Mouse (Mus musculus): ENCODE data around the gene Map7d1. TPM values are rescaled to one million over a fixed set of nuclear protein-coding genes. Genes with fewer than 3 reads are reported as not detected.
A peak's percentile ranks its signal among the peaks of the same experiment; 100 is the strongest.

The Map7d1 gene
- total RNA-seq, 2 experiments from 2014 or later = 245 to 249 TPM

DNA sequence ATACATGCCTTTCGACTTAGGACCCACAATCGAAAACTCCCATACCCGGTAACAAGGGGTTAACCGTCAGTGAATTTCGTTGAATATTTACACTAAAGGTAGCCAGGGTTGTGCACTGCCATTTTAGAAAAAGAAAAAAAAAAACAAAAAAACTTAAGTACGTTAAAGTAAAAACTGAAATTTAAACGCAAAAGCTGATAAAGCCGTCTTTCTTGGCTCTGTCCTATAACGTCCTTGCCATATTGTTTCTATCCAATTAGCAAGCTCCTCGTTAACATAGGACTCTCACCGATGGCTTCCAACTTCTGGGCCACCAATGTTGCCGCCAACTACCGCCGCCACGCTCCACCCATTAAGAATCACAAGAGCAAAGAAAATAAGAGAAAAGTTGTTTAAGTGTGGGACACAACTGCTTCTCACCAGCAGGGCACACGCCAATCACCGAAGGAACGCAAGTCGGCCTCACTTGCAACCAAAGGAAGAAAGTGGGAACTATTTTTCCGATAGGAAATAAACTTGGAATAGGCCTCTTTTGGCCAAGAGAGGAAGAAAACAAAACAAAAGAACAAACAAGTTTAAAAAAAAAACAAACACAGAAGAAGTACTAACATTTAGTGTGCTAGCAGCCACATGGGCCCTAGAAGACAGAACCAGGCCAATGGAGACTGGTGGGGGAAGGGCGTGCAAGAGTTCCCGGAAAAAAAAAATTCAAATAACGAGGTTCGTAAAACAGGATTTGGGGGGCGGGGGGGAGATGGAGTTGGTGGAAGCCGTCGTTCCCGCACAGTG, 54.4 kb downstream of the Map7d1 start:
- DNase-seq = peak; percentile 14 to 23

DNA sequence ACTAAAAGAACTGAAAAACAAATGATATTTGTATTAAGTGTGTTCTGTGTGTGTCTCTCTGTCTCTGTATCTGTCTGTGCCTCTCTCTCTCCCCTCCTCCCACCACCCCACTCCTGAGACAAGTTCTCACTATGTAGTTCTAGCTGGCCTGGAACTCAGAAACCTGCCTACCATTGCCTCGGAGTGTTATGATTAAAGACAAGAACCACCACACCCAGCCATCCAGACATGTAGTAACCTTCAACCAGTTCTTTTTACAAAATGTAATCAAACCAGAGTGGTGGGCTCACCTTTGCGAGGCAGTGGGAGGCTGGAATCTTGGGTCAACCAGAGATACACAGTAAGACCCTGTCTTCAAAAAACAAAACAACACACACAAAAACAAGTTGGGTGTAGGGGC, 55.5 kb downstream of the Map7d1 start:
- DNase-seq = no peak

DNA sequence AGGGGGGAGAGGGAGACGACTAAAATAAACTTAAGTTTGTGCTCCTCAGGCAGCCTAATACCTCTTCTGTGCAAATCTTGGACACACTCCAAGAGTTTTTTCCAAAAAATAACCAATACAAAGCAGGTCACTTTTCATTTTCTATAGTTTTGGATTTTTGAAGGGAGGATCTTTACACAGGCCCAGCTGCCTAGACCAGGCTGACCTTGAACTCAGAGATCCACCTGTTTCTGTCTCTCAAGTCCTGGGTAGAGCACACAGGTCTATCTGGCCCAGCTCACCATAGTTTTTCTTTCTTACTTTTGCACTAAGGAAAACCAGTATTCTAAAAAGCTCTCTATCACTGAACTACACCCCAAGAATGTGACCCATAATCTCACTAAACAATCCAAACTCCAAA, 56.1 kb downstream of the Map7d1 start:
- no peak for DNase-seq

DNA sequence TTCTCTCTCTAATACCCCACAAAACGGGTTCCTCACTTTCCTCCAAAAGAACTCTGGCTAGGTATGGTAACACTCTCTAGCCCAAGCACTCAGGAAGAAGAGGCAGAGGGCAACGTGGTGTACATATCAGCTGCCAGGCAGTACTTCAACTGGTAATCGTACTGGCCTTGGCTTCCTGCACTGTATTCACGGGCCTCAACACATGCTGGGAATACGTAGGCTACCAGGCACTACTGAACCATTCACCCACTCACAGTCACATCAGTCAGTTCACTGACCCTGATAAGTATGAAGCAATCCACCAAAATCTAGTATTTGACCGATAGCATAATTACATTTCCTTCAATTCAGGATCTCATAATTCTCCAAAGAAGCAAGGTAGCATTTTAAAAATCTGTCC, 56.6 kb downstream of the Map7d1 start:
- no peak for DNase-seq

DNA sequence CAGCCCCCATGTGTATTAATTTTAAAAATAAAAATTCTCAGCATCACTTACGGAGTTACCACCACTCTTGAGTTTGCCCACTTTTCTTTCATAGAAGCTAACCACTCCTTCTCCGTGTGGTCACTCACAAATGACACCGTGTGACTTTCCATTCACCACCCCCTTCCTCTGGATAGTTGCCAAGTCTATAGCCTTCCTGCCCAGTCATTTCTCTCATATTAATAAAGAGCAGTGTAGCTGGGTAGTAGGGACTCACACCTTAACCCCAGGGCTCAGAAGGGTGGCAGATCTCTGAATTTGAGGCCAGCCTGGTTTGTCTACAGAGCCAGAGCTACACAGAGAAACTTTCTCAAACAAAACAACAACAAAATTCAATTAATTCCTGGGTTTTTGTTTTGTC, 58.7 kb downstream of the Map7d1 start:
- no peak for DNase-seq

DNA sequence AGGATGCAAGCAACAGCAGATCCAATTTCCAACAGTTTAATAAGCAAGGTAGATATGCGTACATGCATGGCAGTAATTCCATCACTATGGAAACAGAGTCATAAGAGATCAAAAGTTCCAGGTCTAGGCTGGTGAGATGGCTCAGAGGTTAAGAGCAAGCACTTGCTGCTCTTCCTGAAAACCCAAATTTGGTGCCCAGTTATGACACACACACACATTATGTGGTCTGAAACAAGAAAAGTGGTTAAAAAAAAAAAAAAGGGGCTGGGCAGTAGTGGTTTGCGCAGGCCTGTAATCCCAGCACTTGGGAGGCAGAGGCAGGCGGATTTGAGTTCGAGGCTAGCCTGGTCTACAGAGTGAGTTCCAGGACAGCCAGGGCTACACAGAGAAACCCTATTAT, 61.2 kb downstream of the Map7d1 start:
- no peak for DNase-seq

DNA sequence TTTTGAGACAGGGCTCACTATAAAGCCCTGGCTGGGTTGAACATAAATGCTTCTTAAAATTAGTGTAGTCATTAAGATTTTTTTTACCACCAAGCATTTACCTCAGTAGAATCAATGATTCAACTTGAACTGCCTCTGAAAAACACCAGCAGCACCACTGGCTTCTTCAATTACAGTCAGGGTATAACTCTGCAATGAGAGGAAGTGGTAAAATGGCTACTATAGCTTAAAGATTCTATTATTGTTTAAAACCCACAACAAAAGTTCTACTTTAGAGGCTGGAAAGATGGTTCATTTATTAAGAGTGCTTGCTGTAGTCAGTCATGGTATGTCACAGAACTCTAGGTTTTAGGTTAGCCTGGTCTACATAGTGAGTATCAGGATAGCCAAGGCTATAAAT, 61.9 kb downstream of the Map7d1 start:
- no peak for DNase-seq

DNA sequence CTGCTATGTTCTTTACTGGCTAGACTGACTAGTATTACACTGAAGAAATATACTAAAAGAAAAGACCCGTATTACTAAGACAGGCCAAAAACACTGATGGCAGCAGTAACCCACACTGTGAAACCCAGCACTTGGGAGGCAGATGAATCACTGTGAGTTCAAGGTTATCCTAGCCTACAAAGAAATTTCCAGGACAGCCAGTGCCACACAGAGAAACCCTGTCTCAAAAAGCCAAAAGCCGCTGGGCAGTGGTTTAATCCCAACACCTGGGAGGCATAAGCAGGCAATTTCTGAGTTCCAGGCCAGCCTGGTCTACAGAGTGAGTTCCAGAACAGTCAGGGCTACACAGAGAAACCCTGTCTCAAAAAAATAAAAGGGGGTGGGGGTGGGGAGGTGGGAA, 65.5 kb downstream of the Map7d1 start:
- DNase-seq = no peak

DNA sequence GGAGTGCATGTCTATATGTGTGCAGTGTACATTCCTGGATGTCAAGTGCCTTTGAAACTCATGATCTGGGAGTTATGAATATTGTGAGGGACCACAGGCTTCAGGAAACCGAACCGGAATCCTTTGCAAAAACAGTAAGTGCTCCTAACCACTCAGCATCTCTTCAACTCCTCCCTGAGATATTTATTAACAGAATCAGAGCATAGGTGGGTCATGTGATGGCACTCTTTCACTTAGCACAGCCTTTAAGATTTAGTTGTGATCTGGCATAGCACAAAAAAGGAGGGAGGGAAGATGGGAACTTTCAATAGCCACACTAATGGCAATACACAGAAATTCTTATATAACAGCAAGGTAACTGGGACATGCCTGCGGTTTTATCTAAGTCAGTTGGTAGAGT, 69.0 kb downstream of the Map7d1 start:
- no peak for DNase-seq

DNA sequence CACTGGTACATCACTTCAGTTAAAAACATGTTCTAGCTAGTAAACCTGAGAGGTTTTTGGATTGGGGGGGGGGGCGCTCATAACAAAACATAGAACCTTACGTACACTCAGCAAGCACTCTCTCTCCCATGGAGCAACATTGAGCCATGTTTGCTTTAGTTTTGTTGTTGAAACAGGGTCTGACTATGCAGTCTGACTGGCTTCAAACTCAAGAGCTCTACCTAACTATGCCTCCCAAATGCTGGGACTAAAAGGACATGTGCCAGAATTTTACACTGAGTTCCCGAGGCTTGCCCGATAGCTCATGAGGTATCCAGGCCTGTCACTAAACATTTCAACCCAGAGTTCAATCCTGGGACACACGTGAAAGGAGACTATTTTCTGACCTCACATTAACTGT, 73.1 kb downstream of the Map7d1 start:
- no peak for DNase-seq

Other genes starting within 250 kb of the Map7d1 start
- gene Csf3r, start 231.8 kb downstream of the Map7d1 start, total RNA-seq (2021) = 1 to 10 TPM; 4.4 to 4.5 TPM
- 10 to 100 TPM; 44.1 to 44.9 TPM for gene Mrps15, start 209.4 kb downstream of the Map7d1 start, total RNA-seq (2021)
- 10 to 100 TPM; 42.1 to 48.0 TPM for gene Oscp1, start 197.8 kb downstream of the Map7d1 start, total RNA-seq (2021)
- gene Lsm10, start 159.7 kb downstream of the Map7d1 start, total RNA-seq (2021) = 10 to 100 TPM; 16.5 to 18.1 TPM
- gene Stk40, start 152.4 kb downstream of the Map7d1 start, total RNA-seq (2021) = 10 to 100 TPM; 28.5 to 29.0 TPM
- gene Eva1b, start 108.6 kb downstream of the Map7d1 start, total RNA-seq (2021) = 1 to 10 TPM; 1.6 to 2.1 TPM
- gene Sh3d21, start 92.9 kb downstream of the Map7d1 start, total RNA-seq (2021) = under 1 TPM; 0.80 to 0.86 TPM
- gene Thrap3, start 53.6 kb downstream of the Map7d1 start, total RNA-seq (2021) = 100 to 1,000 TPM; 148 to 151 TPM
- 10 to 100 TPM; 77.9 to 83.3 TPM for gene Trappc3, start 6.0 kb upstream of the Map7d1 start, total RNA-seq (2021)
- 1 to 10 TPM in 1 of 2 experiments, under 1 TPM in 1; 0.60 to 1.3 TPM for gene Col8a2, start 30.4 kb upstream of the Map7d1 start, total RNA-seq (2021)
- 10 to 100 TPM; 29.3 to 30.3 TPM for gene Adprhl2, start 65.4 kb upstream of the Map7d1 start, total RNA-seq (2021)
- 1 to 10 TPM; 1.8 to 2.1 TPM for gene Tekt2, start 69.3 kb upstream of the Map7d1 start, total RNA-seq (2021)
- gene Ago3, start 173.2 kb upstream of the Map7d1 start, total RNA-seq (2021) = 10 to 100 TPM; 37.5 to 45.4 TPM
- gene Ago1, start 212.2 kb upstream of the Map7d1 start, total RNA-seq (2021) = 10 to 100 TPM; 60.0 to 60.5 TPM

All from layer of hippocampus, postnatal 36 days (tissue).